Mouse (Mus musculus) stomach, postnatal 0 days (tissue): ENCODE results near the gene Dhh.

ENCODE experiments used
- CTCF ChIP-seq: IDR thresholded peaks from 2 replicates; pipeline ENCODE4 v1.5.1; 2016; ENCODE audit warnings: antibody characterized with exemption, low read depth, mild to moderate bottlenecking, moderate library complexity
- EP300 ChIP-seq: optimal IDR thresholded peaks from 2 replicates; pipeline ENCODE3; 2016; ENCODE audit warnings: antibody characterized with exemption

DNA sequence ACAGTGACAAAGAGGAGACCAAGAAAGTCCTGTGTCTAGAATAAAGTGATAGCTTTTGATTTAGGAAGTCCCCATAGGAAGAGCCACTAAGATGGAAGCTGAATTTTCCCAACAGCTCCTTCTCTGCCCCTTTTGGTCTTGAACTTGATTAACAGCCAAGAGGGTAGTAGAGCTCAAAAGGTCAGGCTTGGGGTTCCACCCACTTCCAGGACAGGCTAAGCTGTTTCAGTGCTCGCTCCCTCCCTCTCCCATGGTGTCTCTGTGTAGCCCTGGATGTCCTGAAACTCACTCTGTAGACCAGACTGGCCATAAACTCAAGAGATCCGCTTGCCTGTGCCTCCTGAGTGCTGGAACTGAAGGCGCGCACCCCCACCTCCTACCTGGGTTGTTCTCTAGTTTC is 17.7 kb upstream of the Dhh start:
- TF ChIP-seq CTCF (no peak), EP300 (no peak)
